Mouse (Mus musculus) G1E (cell line): ENCODE measurements around the gene Atp1a1.

ENCODE experiments used
- CTCF ChIP-seq: IDR thresholded peaks from 2 replicates; pipeline ENCODE4 v1.5.1; 2012; ENCODE audit warnings: low read depth, low read length, inconsistent platforms, mixed read lengths
- POLR2AphosphoS5 ChIP-seq: IDR thresholded peaks from 2 replicates; pipeline ENCODE4 v1.6.1; 2012; ENCODE audit warnings: low read depth, low read length, inconsistent platforms; ENCODE audit not compliant: insufficient replicate concordance

- TF ChIP-seq CTCF, result no peak
- no peak for TF ChIP-seq POLR2AphosphoS5
These were observed 2.5 kb upstream of the Atp1a1 start for GRCm38 (mm10) chr3:101606861-101607455.
